7 mouse cellular contexts compared by ENCODE assay signal in the genomic region with DNA sequence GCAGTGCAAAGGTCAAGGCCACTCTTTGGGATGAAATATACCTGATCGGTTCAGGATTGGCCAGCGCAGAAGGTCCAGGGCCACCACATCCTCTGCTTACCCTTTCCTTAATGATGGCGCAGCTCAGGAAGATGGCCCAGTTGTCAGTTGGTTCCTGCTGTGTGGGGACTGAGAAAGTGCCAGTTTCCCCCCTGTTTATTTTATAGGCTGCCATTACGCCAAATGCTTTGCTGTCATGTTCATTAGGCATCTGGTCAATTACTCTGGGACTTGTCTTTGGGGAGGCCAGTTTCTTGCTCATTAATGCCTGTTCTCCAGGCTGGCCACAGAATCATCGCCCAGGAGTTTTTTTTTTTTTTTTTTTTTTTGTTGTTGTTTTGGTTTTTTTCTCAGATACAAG.
"Had no signal": no experiment of that assay in that cellular context is flagged by ENCODE, and none has a peak within 500 bp of the region (broad histone marks: within the 10 kb centered on the region; RNA-seq: fewer than 3 reads in every experiment).

No protein-coding gene starts in this region.

- DNase-seq: kidney, postnatal 14 days; liver; liver, embryonic 13.5 days; lung, postnatal 14 days; right cerebral cortex, postnatal 14 days; thymus, adult 18-20 months; thymus, postnatal 14 days had no signal
